Mouse (Mus musculus) adrenal gland, postnatal 4 days (tissue): ENCODE measurements around the gene Rab37. TPM values are rescaled to one million over a fixed set of nuclear protein-coding genes. Genes with fewer than 3 reads are reported as not detected.

Experiments used
- DNase-seq, 2 experiments: peaks; one replicate each; pipeline ENCODE4 v3.0.0; 2021 to 2022; ENCODE audit warnings: low spot score in 2 of 2, mixed read lengths in 2 of 2
- total RNA-seq, 2 experiments: library from RNA; stranded (reverse); gene quantifications; 2 replicates each; pipeline ENCODE4 v1.2.3; 2021

Gene Rab37
- total RNA-seq, 2 experiments from 2014 or later, result 2.1 to 2.5 TPM

DNA sequence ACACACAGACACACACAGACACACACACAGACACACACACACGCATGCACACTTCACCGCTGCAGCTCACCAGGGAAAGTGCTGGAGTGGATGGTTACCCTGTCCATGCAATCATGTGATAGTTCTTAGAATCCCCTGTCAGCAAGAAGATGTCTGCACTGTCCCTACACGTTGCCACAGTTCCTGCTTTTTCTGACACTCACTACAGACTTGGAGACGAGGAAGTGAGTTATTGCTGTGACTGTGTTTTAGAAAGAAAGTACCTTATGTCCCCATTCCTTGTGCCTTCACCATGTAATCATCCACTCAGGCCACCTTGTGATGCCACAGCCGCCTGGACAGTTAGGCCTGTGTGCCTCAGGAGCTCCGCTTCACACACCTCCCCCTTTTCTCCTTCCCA, 98.1 kb downstream of the Rab37 start:
- DNase-seq, result no peak

DNA sequence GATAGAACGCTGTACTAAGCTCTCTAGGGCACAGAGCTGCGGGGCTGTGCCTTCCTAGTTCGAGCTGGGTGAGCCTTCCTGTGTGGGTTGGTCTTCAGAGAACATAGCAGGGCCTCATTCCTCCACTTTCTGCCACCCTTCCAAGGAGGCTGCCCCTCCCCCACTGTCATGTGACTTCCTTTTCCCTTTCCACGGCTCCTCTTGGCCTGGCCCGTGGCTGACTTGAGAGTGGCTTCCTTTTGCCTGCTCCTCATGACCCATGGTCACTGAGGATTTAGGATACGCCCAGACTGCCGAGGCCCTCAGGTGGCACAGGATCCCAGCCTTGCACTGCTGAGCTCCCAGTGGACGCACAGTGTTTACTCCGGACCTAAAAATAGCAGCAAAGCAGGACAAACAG, 100.9 kb downstream of the Rab37 start:
- no peak for DNase-seq

GRCm38 (mm10) chr11:115194693-115195092, 103.5 kb downstream of the Rab37 start:
- DNase-seq, result no peak

- no peak for DNase-seq
These were observed 104.7 kb downstream of the Rab37 start for GRCm38 (mm10) chr11:115195933-115196332.

DNA sequence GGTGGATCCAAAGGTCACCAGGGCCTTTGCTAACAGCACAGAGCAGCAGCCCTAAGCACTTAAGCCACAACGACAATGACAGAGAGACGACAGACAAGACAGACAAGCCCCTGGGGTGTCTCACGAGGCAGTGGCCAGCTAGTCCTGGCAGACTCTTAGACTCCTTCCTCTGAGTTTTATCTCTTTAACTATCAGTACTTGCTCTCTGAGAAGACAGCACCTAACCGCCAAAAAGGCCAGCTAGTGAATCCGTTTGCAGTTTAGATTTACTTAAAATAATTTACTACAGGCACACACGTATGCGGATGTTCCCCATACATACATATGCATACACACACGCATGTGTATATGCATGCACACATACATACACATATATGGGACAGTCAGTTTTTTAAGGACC, 106.3 kb downstream of the Rab37 start:
- no peak for DNase-seq

GRCm38 (mm10) chr11:115198932-115199384, 107.7 kb downstream of the Rab37 start:
- DNase-seq, result no peak

DNA sequence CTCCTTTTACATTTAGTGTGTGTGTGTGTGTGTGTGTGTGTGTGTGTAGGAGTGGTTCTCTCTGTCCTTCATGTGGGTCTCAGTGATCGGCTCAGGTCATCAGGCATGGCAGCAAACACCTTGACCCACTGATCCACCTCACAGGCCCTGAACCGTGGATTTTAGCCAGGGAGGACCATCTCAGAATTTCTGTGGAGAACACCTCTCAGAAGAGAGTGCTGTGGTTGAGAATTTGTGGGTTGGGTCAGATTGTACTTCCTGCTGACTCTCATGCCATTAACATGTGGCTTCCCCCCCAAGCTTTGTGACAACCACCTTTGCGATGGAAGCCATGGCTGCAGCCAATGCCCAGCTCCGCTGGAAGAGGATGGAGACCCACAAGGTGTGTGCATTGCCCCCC, 109.3 kb downstream of the Rab37 start:
- no peak for DNase-seq

DNA sequence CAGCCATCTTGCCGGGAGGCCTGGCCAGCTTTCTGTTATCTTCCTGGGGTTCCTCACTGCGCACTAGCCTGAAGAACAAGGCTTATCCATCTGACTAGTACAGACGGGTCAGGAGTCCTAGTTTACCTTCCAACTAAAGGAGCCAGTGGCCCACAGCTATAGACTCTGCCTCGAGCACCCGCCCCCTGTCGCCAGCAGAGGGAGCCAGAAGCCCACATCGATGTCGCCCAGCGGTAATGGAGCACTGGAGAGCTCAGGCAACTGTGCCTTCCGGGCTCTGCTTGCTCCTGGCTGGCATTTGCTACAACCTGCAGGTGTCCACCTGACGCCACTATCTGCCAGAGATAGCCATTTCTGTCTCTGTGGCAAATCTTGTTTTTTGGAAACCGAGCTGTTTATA, 111.1 kb downstream of the Rab37 start:
- peak; percentile 58 to 66 for DNase-seq

DNA sequence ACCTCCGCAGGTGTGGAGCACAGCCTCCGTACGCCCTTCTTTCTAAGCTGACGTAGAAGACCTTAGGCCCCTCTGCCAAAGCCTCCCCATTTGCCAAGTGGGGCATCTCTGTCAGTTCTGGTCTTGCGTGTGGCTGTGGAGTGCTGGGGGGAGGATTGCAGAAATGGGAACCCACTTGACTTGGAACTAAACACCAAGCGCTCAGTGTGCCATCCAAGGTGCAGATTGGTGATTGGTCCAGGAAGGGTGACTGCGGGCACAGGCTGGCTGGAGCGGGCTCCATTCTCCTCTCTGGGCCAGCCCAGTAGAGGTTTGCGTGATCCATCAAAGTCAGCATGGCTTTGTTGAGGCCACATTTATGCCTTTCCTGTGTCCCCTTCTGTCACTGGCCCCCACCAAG, 111.5 kb downstream of the Rab37 start:
- no peak for DNase-seq

DNA sequence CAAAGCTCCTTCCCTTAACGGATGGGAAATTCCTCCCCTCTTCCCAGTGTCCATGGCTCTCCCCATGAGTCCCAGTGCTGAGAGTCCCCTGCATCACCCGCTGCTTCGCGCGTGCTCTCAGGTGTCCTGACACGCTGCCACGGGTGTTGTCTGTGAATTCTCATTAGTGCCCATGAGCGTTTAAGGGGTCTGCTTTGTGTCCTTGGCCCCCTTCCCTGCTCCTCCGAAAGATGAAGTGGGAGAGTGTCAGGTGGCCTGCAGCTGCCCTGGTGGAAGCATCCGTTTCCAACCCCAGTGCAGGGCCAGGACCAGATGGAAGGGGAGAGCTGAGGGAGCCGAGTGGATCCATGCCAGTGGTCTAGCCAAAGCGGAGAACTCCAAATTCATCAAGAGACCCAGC, 116.9 kb downstream of the Rab37 start:
- no peak for DNase-seq

DNA sequence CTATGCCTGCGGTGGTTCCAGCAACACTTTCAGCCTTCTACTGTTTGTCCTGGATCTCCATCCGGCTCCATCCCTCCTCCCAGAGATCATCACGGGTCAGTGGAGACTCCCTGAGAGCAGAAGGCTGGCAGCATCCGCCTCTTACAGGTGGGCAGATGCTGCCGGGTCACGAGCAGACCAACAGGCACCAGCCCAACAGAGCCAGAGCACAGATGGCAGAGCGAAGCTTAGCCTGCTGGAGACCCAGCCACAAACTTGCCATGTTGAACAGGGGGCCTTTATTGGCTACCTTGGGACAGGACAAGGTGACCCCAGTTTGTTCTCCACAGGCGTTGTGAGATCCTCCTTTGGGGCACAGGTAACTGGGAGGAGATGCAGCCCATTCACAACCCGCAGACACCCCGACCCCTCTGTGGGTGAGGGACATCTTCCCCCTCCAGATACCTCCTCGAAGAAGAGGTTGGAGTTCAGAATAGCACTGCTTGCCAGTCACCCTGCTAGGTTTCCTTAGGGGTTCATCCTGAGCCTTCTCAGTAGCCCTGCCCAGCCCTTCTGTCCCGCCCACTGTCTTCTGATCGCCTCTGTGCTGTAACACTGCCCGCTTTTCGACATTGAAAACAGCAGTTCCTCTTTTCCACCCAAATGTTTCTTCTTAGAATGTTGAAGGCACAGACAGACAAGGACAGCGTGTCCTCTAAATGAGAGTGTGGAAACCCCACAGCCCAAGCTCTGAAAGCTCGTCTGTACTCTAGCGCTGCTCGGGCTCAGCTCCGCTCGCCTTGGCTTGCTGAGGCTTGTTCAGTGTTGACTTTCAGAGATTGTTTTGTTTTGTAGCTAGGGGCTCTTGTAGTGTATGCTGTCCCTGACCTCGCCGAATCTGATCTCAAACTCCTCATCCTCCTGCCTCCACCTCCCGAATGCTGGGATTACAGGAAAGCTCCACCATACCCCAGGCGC, 117.8 kb downstream of the Rab37 start:
- DNase-seq, result no peak

GRCm38 (mm10) chr11:115209958-115210357, 118.7 kb downstream of the Rab37 start:
- DNase-seq, result no peak

Other genes with a start within 250 kb of the Rab37 start
- 10 to 100 TPM; 17.6 to 41.1 TPM for gene Gprc5c, start 240.3 kb upstream of the Rab37 start, total RNA-seq
- 1 to 10 TPM; 1.9 to 3.3 TPM for gene Cd300a, start 201.4 kb upstream of the Rab37 start, total RNA-seq
- gene Cd300lb, start 157.0 kb upstream of the Rab37 start, total RNA-seq, result under 1 TPM; 0.73 to 0.76 TPM
- gene Cd300c, start 122.3 kb upstream of the Rab37 start, total RNA-seq, result not detected
- gene Cd300ld, start 101.5 kb upstream of the Rab37 start, total RNA-seq, result under 1 TPM; 0.42 to 0.54 TPM
- 1 to 10 TPM; 4.2 to 4.4 TPM for gene Cd300c2, start 89.6 kb upstream of the Rab37 start, total RNA-seq
- gene Cd300ld2, start 75.2 kb upstream of the Rab37 start, total RNA-seq, result not detected
- gene Cd300ld4, start 64.4 kb upstream of the Rab37 start, total RNA-seq, result under 1 TPM; 0.56 to 0.59 TPM
- gene Cd300ld5, start 53.7 kb upstream of the Rab37 start, total RNA-seq, result 1 to 10 TPM; 1.0 to 1.8 TPM
- 1 to 10 TPM; 4.8 TPM for gene Cd300ld3, start 43.0 kb upstream of the Rab37 start, total RNA-seq
- under 1 TPM; 0.20 to 0.48 TPM for gene Cd300e, start 29.3 kb upstream of the Rab37 start, total RNA-seq
- 1 to 10 TPM; 2.0 to 2.2 TPM for gene Cd300lf, start 42.6 kb downstream of the Rab37 start, total RNA-seq
- gene Slc9a3r1, start 71.9 kb downstream of the Rab37 start, total RNA-seq, result 10 to 100 TPM; 28.9 to 37.6 TPM
- gene Tmem104, start 96.1 kb downstream of the Rab37 start, total RNA-seq, result 10 to 100 TPM; 11.9 to 12.0 TPM
- gene Nat9, start 96.4 kb downstream of the Rab37 start, total RNA-seq, result 10 to 100 TPM; 21.6 to 22.1 TPM
- gene Grin2c, start 175.8 kb downstream of the Rab37 start, total RNA-seq, result 1 to 10 TPM; 1.8 to 2.0 TPM
- 100 to 1,000 TPM; 608 to 629 TPM for gene Fdxr, start 185.6 kb downstream of the Rab37 start, total RNA-seq
- 10 to 100 TPM; 26.0 to 31.3 TPM for gene Fads6, start 206.2 kb downstream of the Rab37 start, total RNA-seq
- not detected for gene Otop2, start 215.7 kb downstream of the Rab37 start, total RNA-seq
- gene Ush1g, start 230.6 kb downstream of the Rab37 start, total RNA-seq, result under 1 TPM; 0.73 to 0.84 TPM
- under 1 TPM; 0.17 to 0.20 TPM for gene Otop3, start 243.3 kb downstream of the Rab37 start, total RNA-seq